Mouse (Mus musculus): ENCODE results near the gene Olfr466. TPM values are rescaled to one million over a fixed set of nuclear protein-coding genes. Genes with fewer than 3 reads are reported as not detected.

Gene Olfr466
- total RNA-seq (2021), result not detected
- long read RNA-seq, experiment 1, result 0 reads
- long read RNA-seq, experiment 2, result 0 reads

- DNase-seq (ENCODE audit: low spot score in 2 of 2), result no peak
- Histone ChIP-seq H3K27ac (no peak within 1 kb of the TSS), H3K4me3 (no peak within 1 kb of the TSS)
- TF ChIP-seq CTCF (conservative IDR thresholded peaks at IDR 0.05), result no peak
These were observed at the start of gene Olfr466 for GRCm38 (mm10) chr13:65149940-65150339. TSS of gene Olfr466 (plus strand) at chr13:65150240.

GRCm38 (mm10) chr13:65100678-65101077 is 49.4 kb upstream of the Olfr466 start:
- Histone ChIP-seq H3K4me3 (no peak overlapping the region), H3K27ac (0 out of 2 replicates have a peak overlapping the region, but pooled peaks have one; percentile 25)
- DNase-seq (ENCODE audit: low spot score in 2 of 2), result no peak
- TF ChIP-seq CTCF (conservative IDR thresholded peaks at IDR 0.05), result no peak

- H3K4me3 ChIP-seq, result no peak overlapping the region
- no peak for DNase-seq (ENCODE audit: low spot score in 2 of 2)
- 0 out of 2 replicates have a peak overlapping the region, but pooled peaks have one; percentile 25 for H3K27ac ChIP-seq
- 0 out of 2 replicates have a peak, but pooled peaks have one; percentile 7 for TF ChIP-seq CTCF (conservative IDR thresholded peaks at IDR 0.05)
These were observed 48.8 kb upstream of the Olfr466 start for GRCm38 (mm10) chr13:65101232-65101631.

GRCm38 (mm10) chr13:65111961-65112360 is 38.1 kb upstream of the Olfr466 start:
- H3K27ac ChIP-seq, result peak overlapping the region; percentile 87

GRCm38 (mm10) chr13:65112459-65113110 is 37.5 kb upstream of the Olfr466 start, which contains the start of gene Mfsd14b:
TSS of gene Mfsd14b (minus strand) at chr13:65112975.
- Histone ChIP-seq H3K4me3 (peak within 1 kb of the TSS; percentile 76), H3K27ac (peak within 1 kb of the TSS; percentile 87)
- no peak for TF ChIP-seq CTCF (conservative IDR thresholded peaks at IDR 0.05)
- peak; percentile 91 to 95 for DNase-seq (ENCODE audit: low spot score in 2 of 2)

More at GRCm38 (mm10) chr13:65111961-65112360, 38.1 kb upstream of the Olfr466 start:
- DNase-seq (ENCODE audit: low spot score in 2 of 2), result no peak
- TF ChIP-seq CTCF (conservative IDR thresholded peaks at IDR 0.05), result no peak
- peak overlapping the region; percentile 76 for H3K4me3 ChIP-seq

- TF ChIP-seq CTCF (conservative IDR thresholded peaks at IDR 0.05), result no peak
- H3K27ac ChIP-seq, result peak overlapping the region; percentile 87
- DNase-seq (ENCODE audit: low spot score in 2 of 2), result no peak
- H3K4me3 ChIP-seq, result peak overlapping the region; percentile 76
These were observed 36.8 kb upstream of the Olfr466 start for GRCm38 (mm10) chr13:65113239-65113638.

- Histone ChIP-seq H3K4me3 (no peak overlapping the region), H3K27ac (no peak overlapping the region)
- DNase-seq (ENCODE audit: low spot score in 2 of 2), result no peak
- TF ChIP-seq CTCF (conservative IDR thresholded peaks at IDR 0.05), result no peak
These were observed 29.1 kb upstream of the Olfr466 start for GRCm38 (mm10) chr13:65120984-65121383.

- Histone ChIP-seq H3K27ac (no peak overlapping the region), H3K4me3 (no peak overlapping the region)
- no peak for TF ChIP-seq CTCF (conservative IDR thresholded peaks at IDR 0.05)
- DNase-seq (ENCODE audit: low spot score in 2 of 2), result no peak
These were observed 27.9 kb upstream of the Olfr466 start for GRCm38 (mm10) chr13:65122111-65122510.

GRCm38 (mm10) chr13:65127063-65127847 is 22.8 kb upstream of the Olfr466 start:
- TF ChIP-seq CTCF (conservative IDR thresholded peaks at IDR 0.05), result peak; percentile 58
- H3K4me3 ChIP-seq, result no peak overlapping the region
- DNase-seq (ENCODE audit: low spot score in 2 of 2), result no peak
- no peak overlapping the region for H3K27ac ChIP-seq

GRCm38 (mm10) chr13:65137789-65138188 is 12.3 kb upstream of the Olfr466 start, which contains the start of gene Olfr465-ps1:
TSS of gene Olfr465-ps1 (plus strand) at chr13:65138089.
- Histone ChIP-seq H3K4me3 (no peak within 1 kb of the TSS), H3K27ac (no peak within 1 kb of the TSS)
- no peak for TF ChIP-seq CTCF (conservative IDR thresholded peaks at IDR 0.05)
- no peak for DNase-seq (ENCODE audit: low spot score in 2 of 2)

GRCm38 (mm10) chr13:65174102-65174501 is 24.1 kb downstream of the Olfr466 start:
- Histone ChIP-seq H3K27ac (no peak overlapping the region), H3K4me3 (no peak overlapping the region)
- no peak for TF ChIP-seq CTCF (conservative IDR thresholded peaks at IDR 0.05)
- DNase-seq (ENCODE audit: low spot score in 2 of 2), result no peak

GRCm38 (mm10) chr13:65175734-65176471 is 25.9 kb downstream of the Olfr466 start:
- Histone ChIP-seq H3K27ac (no peak overlapping the region), H3K4me3 (peak overlapping the region; percentile 42)
- peak; percentile 78 for TF ChIP-seq CTCF (conservative IDR thresholded peaks at IDR 0.05)
- peak in 1 of 2 experiments; percentile 14 for DNase-seq (ENCODE audit: low spot score in 2 of 2)
